Mouse (Mus musculus) kidney, postnatal 10 days (tissue): Measurements from ENCODE around the gene Asb15.

Source experiments
- DNase-seq: peaks from one replicate; pipeline ENCODE4 v3.0.0; 2021; ENCODE audit warnings: mixed read lengths

Asb15 gene

DNA sequence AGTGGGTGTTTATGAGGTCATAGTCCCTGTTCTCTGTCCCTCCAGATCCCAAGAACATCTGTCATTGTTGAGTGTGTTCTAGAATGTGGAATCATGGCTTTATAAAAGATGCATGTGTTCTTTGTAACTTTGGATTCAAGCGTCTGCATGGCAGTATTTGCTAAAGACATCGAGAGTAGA lies at the start of gene Asb15:
Asb15 (plus strand) TSS at position 81 of the 180 bp plus-strand sequence.
- DNase-seq, result no peak

DNA sequence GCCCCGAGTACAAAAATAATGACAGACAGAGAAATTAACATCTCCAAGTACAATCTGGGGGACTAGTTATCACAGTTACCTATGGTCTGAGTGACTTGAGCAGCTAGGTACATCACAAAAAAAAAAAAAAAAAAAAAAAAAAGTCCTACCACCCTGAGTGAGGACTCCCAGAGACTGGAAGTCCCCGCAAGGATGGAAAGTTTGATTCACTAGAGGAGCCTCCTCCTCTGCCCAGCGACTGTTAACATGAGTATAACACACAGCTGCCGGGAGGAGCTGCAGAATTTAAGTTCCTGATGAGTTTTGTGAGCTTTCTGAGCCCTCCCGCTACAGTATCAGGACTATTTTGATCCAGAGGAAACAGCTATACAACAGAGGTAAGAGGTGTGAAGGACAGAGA lies 41.4 kb upstream of the Asb15 start:
- no peak for DNase-seq

DNA sequence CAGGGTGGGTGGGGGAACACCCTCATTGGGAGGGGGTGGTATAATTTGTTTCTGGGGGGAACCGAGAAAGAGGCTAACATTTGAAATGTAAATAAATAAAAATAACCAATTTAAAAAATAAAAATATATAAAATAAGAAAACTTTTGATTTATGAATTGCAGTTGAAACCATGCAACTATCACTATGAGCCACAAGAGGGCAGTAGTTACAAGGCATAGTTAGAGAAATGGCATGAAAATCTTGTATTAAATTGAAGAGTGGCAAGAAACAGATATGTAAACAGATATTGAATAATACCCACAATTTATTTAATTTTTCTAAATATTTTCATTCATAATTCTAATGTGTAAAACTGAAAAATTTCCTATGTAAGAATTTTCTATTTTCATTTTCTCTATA lies 37.6 kb upstream of the Asb15 start:
- no peak for DNase-seq

DNA sequence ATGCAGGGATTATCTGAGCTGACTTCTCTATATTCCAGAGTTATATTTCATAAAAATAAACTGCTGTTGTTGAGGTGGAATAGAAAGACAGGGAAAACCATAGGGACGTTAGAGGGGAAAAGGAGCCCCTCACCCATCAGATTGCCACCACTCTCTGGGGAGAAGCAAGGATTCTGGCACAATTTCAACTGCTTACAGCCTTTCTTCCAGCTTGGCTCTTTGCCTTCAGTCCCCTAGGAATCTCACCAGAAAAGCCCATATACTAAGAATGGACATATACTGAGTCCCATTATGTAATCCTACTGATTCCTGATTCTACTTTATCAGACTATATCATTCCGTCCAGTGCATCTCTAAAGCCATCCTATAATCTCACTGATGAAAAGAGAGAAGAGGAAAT lies 23.8 kb upstream of the Asb15 start:
- DNase-seq, result no peak

DNA sequence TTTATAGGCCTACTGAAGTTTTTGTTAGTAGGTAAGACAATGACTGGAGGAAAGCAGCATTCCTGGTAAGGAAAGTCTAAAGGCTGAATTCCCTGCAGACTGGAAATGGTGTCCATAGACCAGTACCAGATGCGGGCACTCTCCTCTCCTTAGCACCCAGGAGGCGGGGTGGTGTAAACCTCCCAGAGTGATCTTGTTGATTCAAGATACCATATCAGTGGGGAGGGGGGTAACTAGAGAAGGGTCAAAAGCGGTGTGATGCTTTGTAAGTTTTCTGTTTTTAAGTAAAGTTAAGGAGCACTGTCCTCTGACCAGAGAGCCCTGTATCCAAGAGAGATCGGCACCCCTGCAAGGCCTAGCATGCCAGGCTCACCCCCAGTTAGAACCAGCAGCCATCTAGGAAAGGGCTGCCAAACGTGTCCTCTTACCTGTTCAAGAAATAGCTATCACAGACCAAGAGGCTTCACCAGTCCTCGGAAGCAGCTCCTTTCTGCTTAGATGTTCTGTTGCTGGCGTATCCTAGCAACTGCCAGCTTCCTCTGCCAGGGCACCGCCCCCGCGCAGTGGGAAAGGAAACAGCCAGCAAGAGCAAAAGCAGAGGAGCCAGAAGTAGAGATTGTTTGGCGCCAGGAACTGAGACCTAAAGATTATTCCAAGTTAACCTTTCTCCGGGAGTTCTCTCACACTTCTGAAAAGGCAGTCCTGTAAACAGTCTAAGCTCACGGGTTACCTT lies 13.2 kb upstream of the Asb15 start, which contains the start of gene Iqub:
Iqub (minus strand) TSS at position 516 of the 733 bp plus-strand sequence.
- DNase-seq, result peak; percentile 72

DNA sequence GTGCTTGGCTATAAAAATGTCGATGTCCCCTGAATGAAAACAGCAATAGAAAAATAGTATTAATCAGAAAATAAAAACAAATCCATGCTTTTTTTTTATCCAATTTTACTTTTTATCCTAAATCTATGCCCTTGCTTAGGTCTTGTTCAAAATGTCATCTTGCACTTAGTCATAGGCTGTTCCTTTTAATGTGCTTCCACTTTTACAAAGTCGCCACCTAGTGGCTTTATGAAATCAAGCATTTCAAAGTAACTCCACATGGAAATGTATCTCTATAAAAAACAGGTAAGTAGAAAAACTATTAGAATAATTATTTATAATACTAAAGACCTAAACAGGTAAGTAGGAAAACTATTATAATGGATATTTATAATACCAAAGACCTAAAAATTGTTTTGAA lies 11.7 kb upstream of the Asb15 start:
- DNase-seq, result no peak

DNA sequence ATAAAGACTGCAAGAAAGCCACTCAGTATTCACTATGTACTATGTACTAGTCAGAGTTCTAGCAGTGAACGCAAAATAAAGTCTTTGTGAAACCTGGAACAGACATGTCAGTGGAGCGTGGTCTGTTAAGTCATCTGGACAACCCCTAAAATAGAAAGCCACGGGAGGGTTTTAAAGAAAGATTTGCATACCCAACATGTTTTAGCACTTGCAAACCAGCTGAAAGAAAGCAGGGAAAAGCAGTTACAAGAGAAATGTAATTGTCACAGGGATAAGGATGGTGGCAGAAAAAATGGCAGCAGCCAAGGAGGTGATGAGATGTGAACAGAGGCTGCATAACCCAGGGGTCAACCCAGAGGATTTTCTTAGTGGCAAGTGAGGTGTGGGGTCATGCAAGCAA lies 2.2 kb upstream of the Asb15 start:
- no peak for DNase-seq

DNA sequence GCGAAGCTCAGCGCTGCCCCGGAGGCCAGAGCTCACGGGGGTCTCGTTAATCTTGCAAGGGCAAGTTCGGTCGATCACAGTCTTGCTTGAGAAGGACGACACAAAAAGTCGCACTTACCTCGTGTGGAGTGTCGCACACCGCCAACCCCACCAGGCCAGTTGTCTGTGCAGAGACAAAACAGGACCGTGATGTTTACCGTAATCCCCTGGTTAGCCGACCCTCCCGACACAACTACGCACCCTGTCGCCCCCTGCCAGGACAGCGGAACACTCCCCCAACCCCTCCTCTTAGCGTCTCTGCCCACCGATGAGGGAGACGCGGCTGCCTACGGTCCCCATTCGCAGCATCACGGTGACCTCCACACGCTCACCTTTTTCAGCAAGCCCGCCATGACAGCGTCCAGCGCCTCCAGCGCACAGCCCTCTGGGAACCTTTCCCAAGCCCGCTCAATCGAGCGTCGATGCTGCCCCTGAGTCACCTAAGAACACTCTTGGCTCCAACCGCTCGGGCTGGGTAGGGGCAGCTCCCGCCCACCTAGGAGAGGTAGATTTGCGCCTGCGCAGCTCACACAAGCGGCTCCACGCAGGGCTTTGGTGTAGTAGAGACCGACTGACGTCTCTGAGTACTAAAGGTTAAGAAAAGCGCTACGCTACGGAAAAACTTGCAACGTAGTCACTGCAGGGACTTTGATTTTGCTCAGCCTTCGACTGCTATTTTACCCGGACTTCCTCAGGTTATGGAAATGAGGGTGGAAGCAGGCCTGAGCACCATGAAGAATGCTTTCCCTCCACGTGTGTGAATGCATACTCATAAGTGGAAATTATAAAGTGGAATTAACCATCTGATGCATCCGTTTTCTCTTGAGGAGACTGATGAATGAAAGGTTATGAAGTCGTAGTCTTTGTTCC lies 535 bp upstream of the Asb15 start, which contains the start of gene Ndufa5:
Ndufa5 (minus strand) TSS at position 859 of the 909 bp plus-strand sequence.
- DNase-seq, result peak; percentile 94

DNA sequence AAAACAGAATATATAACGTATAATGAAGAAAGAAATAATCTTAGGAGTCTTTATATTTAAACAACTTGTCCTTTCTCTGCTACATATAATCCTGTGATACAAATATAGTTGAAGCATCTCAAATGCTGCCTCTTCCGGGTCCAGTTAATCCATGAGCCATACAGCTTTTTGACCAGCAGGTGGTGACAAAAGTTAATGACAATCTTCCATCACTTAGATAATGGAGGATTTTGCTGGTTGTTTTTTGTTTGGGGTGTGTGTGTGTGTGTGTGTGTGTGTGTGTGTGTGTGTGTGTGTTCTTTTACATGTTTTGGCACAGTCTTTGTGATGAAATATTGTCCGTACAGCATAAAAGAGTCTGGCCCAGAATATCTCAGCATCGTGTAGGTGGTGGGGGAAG lies 2.2 kb downstream of the Asb15 start:
- peak; percentile 74 for DNase-seq

DNA sequence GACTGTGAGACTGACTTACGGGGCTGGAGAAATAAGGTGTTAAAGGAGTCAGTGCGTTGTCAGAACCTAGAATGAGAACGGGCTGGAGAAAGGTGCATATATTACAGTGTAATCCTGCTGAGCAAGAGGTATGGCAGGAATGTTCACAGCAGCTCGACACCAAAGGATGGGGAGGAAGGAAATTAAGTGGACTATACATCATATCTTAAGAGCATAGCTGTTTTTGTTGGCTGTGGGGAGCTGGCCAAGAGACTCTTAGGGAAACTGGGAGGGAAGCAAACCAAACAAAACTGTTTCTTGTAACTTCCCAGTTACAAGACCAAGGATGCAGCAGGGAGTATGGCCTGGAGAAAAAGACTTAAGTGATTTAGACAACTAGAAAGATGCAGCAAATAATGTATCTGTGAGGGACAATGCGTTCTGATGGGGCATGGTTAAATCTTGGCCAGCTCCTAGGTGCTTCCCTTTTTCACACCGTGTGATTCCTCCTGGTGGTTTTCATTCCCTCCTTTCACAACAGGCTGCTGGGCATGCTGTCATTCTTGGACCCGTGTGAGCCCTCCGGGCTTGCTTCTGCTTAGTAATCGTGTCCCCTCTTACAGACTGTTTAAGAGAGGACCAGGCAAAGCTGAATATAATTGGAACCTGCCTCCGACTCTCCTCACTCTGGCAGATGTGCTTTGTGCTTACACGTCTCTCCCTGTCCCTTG lies 2.9 kb downstream of the Asb15 start:
- DNase-seq, result peak; percentile 32

DNA sequence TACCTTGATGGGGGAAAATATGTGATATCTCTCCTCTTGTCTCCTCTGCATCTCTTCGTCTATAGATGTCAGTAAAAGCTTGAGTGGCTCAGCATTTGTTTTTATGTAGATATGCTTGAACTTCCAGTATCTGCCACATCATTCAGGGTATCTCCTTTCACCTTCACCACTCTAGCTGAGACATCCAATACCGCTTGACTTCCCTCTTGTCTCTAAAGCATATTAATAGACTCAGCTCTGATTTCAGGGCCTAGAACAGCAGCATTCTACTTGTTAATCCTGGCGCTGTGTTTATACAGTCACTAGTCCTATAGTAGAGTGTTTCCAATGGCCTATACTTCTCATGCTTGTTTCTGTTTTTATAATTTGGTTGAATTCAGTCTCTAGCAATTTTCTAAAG lies 4.9 kb downstream of the Asb15 start:
- no peak for DNase-seq

DNA sequence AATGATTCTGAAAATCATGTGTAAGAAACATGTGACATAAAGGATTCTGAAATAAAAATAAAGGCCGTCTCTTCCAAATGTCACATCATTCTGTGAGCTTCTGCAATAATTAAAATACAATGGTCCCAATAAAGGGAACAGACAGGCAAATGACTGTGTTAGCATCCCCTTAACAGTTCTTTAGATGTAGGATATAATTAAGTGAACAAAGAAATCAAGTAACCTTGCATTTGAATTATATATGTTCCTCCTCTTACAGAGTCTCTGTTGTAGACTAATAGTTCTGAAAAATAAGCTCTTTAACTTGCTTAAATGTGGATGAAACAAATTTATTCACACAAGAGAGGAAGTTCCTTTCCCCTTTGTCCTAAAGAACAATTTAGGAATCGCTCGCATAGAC lies 10.5 kb downstream of the Asb15 start:
- no peak for DNase-seq

DNA sequence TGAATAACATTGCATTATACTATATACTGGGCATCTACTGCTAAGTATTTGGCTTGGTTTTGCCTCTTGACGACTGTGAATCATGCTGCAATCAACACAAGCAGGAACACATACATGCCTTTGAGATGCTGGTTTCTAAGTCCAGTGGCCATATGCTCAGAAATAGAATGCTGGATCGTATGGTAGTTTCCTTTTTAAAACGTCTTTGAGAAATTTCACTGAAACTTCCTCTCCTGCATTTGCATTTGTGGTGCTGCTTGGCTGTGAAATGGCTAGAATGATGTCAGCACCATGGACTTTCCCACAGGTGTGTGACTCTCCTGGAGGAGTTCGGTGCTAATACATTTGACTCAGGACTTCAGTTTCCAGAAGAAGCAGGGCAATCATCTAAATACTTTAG lies 12.2 kb downstream of the Asb15 start:
- no peak for DNase-seq

DNA sequence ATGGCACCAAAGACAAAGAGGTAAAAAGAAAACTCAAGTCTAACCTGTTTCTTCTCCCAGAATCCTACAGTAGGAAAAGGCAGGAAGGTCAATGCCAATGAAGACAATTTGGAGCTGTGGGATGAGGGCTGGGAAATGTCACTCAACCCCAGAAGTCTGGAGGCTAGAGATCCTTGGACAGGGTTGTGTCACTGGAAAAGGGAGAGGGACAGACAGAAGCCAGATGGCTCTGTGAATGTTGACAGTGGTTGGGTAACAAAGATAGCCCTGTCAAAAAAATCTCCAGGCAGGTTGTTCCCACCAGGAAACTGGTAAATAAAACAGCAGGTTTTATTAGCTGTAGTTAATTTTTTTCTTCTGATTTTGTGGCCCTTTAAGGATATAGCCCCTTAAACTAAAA lies 14.4 kb downstream of the Asb15 start:
- no peak for DNase-seq

DNA sequence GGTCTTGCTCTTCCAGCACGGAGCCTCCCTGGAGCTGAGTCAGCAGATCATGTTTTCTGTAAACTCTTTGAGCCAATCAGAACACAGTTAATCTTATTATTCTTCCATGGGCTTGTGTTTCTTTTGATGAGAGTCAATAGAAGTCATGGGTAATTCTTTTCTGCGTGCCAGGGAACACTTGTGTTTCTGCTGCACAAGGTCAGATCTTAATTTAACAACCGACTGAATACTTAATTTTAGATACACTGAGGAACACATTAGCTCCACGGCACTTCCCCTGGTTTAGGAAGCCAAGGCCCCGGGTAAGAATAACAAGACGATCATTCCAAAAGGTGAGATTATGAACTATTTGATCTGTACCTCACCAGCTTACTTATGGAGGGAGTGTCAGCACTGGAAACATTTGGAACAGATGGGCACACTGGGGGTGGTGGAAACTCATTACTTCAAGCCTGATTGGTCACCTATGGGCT lies 15.2 kb downstream of the Asb15 start:
- DNase-seq, result no peak

DNA sequence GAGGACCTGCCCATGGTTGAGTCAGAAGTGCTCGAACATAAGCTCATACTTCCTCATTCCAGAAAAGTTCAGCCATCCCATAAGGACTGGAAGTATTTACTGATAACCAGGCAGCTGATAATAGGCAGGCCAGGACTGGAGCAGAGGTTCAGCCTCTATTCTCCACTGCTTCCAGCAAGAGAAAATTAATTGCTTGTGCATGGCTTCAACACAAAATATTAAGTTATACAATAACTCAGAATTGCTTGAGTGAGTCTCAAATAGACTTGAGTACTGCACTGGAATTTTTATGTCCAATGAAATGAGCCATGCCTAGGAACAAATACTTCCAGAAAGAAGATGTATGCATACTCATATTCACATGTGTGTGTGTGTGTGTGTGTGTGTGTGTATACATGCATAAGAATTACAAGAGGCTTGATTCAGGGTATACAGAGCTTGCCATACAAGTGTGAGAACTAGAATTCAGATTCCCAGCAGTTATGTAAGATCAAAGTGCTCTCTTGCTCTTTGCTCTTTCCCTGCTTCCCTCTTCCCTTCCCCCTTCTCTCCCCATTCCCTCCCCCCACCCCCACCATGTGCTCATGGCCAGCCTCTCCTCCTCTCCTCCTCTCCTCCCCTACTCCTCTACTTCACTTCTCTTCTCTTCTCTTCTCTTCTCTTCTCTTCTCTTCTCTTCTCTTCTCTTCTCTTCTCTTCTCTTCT lies 18.9 kb downstream of the Asb15 start:
- DNase-seq, result no peak

DNA sequence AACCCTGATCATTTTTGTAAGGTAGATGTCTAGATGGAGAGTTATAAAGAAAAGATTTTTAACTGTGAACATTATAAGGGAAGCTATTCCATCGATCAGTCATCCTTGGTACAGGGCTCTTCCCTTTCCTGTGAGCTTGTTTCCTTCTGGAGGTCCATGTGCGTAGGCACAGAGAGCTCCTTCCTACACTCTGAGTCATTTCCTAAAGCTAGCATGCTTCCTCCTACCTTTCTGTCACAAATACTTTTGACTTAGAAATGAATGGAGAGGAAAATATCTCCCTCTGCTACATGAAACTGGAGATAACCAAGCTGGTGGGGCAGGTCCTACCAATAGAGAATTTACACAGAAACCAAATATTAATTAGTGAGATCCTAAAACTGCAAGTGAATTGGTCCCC lies 21.9 kb downstream of the Asb15 start:
- DNase-seq, result no peak

DNA sequence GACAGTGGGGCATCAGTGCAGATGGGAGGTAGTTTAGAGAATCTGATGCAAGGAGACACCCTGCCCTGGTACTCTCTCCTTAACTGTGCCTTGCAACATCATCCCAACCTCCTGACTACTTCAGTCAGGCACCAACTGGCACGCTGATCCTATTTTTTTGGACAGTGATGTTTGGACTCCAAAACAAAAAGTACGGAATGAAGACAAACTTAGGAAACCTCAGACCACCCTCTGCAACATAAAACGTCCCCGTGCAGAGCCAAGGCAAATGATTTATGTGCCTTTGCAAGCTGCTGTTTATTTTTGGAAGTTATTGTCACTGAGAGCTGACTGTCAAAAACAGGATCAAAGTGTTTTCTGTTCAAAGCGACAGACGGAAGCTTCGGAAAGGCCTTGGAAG lies 24.1 kb downstream of the Asb15 start:
- DNase-seq, result no peak

DNA sequence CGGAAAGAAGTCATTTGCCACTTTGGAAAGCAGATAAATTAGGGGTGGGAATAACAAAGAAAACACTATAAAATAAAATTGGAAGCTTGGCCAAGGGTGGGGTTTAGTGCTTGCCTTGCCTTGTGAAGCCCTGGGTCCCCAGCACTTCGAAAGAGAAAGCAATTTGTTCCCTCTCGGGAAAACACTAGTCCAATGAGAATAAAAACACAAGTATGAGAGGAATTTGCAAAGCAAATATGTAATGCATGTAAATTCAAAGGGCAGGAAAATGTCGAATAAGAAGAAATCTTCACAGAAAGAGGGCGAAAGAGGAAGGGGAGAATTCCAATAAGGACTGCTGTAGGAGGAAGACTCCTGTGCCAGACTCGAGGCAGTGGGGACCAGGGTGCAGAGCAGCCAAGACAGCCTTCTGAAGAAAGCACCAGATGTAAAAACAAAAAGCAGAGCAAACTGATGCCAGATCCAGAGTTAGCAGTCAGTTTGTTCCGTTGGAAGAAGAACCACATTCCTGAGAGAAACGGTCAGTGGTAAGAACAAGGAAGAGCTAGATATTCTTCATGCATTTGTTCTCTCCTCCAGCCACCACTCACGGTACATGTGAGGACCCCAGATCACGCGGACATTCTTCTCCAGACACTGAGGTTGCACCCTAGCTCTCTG lies 26.6 kb downstream of the Asb15 start:
- DNase-seq, result no peak

DNA sequence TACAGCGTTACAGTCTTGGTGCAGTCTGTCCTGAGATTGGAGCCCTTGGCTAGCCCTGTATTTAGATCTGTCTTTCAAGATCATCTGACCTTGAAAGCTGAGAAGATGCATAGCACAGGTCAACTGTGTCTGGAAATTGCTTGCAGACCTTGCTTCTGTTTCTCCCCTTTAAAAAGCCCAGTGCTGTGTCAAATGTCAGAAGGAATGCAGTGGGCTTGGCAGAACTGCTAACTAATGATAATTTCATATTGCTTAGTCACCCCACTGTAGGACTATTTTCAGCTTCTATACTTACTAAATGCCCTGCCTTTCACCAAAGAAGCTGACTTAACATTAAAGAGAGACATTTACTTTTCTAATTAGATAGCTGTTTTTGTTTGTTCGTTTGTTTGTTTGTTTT lies 27.5 kb downstream of the Asb15 start:
- no peak for DNase-seq

DNA sequence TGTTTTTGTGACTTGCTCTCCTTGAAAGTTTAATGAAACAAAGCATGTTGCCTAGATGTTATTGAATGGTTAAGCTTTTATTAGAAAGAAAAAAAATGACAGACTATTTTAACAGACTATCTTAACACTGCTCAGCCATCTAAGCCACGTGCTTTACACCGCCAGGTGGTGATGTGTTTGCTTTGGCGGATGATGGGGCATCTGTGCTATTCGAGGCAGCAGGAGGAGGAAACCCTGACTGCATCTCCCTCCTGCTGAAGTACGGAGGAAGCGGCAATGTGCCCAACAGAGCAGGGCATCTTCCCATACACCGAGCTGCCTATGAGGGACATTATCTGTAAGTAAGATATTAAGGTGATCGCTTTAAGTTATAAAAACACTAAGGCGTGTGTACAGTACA lies 36.1 kb downstream of the Asb15 start:
- no peak for DNase-seq

DNA sequence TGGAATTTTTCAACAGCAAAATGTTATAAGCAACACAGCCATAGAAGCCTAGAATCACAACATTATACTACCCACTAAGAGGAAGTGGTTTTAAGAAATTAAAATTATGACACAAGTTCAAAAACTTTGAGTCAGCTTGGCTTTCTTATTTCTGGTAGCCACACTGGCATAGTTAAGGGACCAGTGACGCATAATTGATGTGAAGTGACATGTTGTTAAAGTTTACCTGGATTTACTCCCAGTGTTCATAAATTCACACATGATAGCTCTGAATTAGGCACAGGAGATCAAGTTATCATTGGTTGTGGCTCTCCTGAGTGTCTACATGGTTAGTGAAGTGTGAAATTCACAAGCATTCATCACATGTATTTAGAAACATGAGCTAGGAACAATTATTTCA lies 36.9 kb downstream of the Asb15 start:
- DNase-seq, result no peak

DNA sequence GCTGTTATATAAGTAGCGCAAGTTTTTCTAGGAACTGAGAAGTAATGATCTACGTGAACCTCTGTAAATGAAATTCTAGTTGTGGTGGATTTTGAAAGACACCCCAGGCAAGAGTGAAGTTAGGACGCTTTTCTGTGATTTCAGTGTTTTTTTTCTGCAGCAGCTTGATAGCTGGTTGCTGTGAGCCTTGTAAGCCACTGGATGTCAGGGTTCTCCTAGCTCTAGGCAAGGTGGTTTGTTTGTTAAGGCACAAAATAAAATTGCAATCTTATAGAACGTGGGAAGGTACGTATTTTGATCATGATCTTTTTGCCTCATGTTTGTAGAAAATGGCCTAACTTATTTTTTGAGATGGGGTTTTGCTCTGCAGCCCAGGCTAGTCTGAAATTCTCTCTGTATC lies 41.0 kb downstream of the Asb15 start:
- no peak for DNase-seq
